Mouse (Mus musculus): Measurements from ENCODE around the gene Zeb2. TPM values are rescaled to one million over a fixed set of nuclear protein-coding genes. Genes with fewer than 3 reads are reported as not detected.
A peak's percentile ranks its signal among the peaks of the same experiment; 100 is the strongest.

Gene Zeb2
- polyA plus RNA-seq, 1 experiment from 2014 or later: 13.1 TPM

DNA sequence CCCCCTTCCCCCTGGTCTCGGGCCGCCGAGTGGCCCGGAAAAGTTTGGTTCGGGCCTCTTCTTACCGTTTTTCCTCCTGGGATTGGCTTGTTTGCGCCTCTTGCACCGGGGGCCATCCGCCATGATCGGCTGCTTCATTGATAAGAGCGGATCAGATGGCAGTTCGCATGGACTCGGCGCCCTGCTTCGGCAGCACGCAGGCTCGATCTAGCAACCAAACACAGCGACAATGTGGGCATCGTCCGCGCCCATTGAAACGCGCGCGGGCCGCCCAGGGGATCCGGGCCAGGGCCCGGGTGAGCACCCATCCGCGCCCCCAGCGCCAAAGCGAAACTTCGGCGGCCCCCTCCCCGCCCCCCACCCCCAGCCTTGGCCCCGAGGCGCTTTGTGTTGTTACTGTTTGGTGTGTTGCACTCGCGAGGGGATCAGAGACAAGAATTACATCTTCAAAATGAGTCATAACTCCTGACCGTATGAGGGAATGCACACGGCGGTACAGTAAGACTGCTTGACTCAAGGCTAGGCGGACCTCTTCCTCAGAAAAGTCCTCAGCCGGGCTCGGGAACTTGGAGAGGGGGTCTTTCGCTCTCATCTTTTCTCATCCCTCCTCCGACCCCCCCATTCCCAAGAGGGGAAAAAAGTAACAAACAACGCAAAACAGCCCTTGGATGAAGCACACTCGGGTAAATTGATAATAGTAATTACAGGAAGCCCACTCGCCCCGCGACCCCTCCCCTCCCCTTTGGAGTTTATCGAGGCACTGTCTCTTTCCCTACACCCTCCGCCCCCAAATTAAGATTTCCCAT lies 7.0 kb downstream of the Zeb2 start:
- Histone ChIP-seq H3K27me3 (replicated peaks; ENCODE audit: control insufficient read depth, insufficient read depth, low read length) (peaks cover 59% of the 10 kb centered on the region), H3K4me2 (replicated peaks; ENCODE audit: low read depth) (peak overlapping the region; percentile 77), H3K4me3 (ENCODE audit: low read depth, low read length) (peak overlapping the region; percentile 61), H3K27ac (ENCODE audit: low read depth, low read length) (peak overlapping the region; percentile 75), H3K9me3 (ENCODE audit: control insufficient read depth) (no peaks in the 10 kb centered on the region), H3K4me1 (replicated peaks; ENCODE audit: control insufficient read depth, insufficient read depth, low read length) (no peaks in the 10 kb centered on the region), H3K36me3 (ENCODE audit: control insufficient read depth, insufficient read depth) (no peaks in the 10 kb centered on the region), H3K9ac (ENCODE audit: low read depth, low read length) (peak overlapping the region; percentile 74)
- no peak for TF ChIP-seq CTCF (IDR thresholded peaks at IDR 0.05; ENCODE audit: low read depth)
- under 1% methylated on average over 54 of the region's 54 CpGs for WGBS
- peak; percentile 39; the same call in 1 of the 2 replicates for ATAC-seq

DNA sequence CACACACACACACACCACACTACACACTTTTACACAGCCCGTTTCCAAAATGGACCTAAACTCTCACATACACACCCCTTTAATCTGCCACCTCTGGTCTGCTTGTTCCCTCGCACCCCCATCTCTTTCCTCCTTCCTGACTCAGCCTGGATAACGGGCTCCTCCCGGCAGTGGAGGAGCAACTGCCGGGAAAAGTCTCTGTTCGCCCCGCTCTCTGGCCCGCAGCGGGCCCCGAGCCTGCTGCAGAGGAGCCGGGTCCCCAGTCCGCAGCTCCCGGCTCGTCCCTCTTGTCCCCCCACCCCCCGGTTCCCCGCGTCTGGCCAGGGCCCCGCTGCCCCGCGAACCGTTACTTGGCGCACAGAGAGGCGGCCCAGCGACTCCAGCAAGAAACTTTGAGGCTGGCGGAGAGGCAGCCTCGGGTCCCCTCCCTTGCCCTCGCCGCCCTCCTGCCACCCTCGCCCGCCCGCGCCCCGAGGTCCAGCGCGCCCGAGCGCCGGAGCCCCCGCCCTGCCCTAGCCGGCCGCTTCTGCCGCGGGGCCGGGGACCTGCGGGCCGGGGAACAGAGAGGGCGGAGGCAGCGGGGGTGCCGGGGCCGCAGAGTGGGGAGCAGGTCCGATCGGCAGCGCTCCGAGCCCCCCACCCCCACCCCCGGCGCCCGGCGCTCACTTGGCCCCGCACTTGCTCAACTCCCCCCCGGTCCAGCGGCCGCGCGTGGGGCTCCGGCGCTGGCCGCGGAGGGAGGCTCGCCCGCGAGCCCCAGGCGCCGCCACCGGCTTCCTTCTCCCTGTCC lies 7.8 kb downstream of the Zeb2 start:
- H3K27ac ChIP-seq (ENCODE audit: low read depth, low read length): peak overlapping the region; percentile 75
- ATAC-seq: 0 out of 2 replicates have a peak, but pooled peaks have one; percentile 3
- H3K9me3 ChIP-seq (ENCODE audit: control insufficient read depth): no peaks in the 10 kb centered on the region
- H3K27me3 ChIP-seq (replicated peaks; ENCODE audit: control insufficient read depth, insufficient read depth, low read length): peaks cover 56% of the 10 kb centered on the region
- under 1% methylated on average over 57 of the region's 74 CpGs for WGBS
- H3K4me3 ChIP-seq (ENCODE audit: low read depth, low read length): peak overlapping the region; percentile 61
- peak overlapping the region; percentile 77 for H3K4me2 ChIP-seq (replicated peaks; ENCODE audit: low read depth)
- no peak for TF ChIP-seq CTCF (IDR thresholded peaks at IDR 0.05; ENCODE audit: low read depth)
- H3K9ac ChIP-seq (ENCODE audit: low read depth, low read length): peak overlapping the region; percentile 74
- H3K4me1 ChIP-seq (replicated peaks; ENCODE audit: control insufficient read depth, insufficient read depth, low read length): no peaks in the 10 kb centered on the region
- H3K36me3 ChIP-seq (ENCODE audit: control insufficient read depth, insufficient read depth): no peaks in the 10 kb centered on the region

DNA sequence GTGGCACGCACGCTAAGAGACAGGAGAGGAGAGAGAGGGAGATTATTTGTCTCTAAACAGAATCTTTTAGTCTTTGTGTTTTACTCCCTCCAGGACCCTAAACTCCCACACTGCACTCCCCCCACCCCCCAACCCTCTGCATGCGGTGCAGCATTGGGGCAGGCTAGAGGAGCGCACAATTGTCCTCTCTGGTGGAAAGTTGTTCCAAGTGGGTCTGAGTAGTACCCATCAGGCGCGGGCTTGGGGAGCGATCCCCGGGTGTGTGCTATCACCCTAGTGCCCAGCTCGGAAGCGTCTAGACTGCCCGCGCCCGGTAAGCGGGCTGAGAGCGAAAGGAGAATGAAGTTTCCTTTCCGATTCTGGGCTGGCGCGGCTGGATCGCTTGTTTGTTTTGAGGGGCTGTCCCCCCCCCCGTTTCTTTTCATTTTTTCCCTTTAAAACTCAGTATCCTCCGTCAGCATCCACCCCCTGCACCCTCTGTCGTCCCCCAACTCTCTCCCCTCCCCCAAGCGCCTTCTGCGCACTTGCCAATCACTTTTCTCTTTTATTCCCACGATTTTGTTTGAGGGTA lies 8.6 kb downstream of the Zeb2 start:
- H3K27me3 ChIP-seq (replicated peaks; ENCODE audit: control insufficient read depth, insufficient read depth, low read length): peaks cover 55% of the 10 kb centered on the region
- H3K9me3 ChIP-seq (ENCODE audit: control insufficient read depth): no peaks in the 10 kb centered on the region
- H3K36me3 ChIP-seq (ENCODE audit: control insufficient read depth, insufficient read depth): no peaks in the 10 kb centered on the region
- H3K27ac ChIP-seq (ENCODE audit: low read depth, low read length): peak overlapping the region; percentile 46
- H3K4me2 ChIP-seq (replicated peaks; ENCODE audit: low read depth): peak overlapping the region; percentile 77
- ATAC-seq: 0 out of 2 replicates have a peak, but pooled peaks have one; percentile 21
- no peaks in the 10 kb centered on the region for H3K4me1 ChIP-seq (replicated peaks; ENCODE audit: control insufficient read depth, insufficient read depth, low read length)
- H3K9ac ChIP-seq (ENCODE audit: low read depth, low read length): peak overlapping the region; percentile 74
- TF ChIP-seq CTCF (IDR thresholded peaks at IDR 0.05; ENCODE audit: low read depth): no peak
- peak overlapping the region; percentile 61 for H3K4me3 ChIP-seq (ENCODE audit: low read depth, low read length)
- WGBS: 2% methylated on average over 25 of the region's 25 CpGs

DNA sequence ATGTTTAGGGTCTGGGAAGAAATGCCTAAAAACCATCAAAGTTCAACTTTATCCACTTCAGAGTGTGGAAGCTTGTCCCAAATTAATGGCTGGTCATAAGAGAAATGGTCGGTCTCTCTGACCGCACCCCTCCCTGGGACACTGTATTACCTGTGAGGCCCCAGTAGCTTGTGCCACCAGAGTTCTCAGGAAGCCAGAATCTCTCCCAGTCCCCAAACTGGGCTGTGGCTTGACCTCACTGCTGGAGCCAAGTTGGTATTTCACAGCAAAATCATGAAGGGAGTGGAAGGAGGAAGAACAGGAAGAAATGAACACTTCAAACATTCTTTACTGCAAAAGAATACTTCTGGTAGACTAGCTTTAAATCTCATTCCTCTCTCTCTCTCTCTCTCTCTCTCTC lies 9.6 kb downstream of the Zeb2 start:
- Histone ChIP-seq H3K4me2 (replicated peaks; ENCODE audit: low read depth) (peak overlapping the region; percentile 77), H3K9ac (ENCODE audit: low read depth, low read length) (no peak overlapping the region), H3K27me3 (replicated peaks; ENCODE audit: control insufficient read depth, insufficient read depth, low read length) (peaks cover 56% of the 10 kb centered on the region), H3K4me3 (ENCODE audit: low read depth, low read length) (peak overlapping the region; percentile 61; the same call in 1 of the 2 replicates), H3K27ac (ENCODE audit: low read depth, low read length) (no peak overlapping the region), H3K4me1 (replicated peaks; ENCODE audit: control insufficient read depth, insufficient read depth, low read length) (no peaks in the 10 kb centered on the region), H3K9me3 (ENCODE audit: control insufficient read depth) (no peaks in the 10 kb centered on the region), H3K36me3 (ENCODE audit: control insufficient read depth, insufficient read depth) (no peaks in the 10 kb centered on the region)
- no peak for ATAC-seq
- no peak for TF ChIP-seq CTCF (IDR thresholded peaks at IDR 0.05; ENCODE audit: low read depth)
- WGBS: 30% methylated on average over 2 of the region's 2 CpGs

DNA sequence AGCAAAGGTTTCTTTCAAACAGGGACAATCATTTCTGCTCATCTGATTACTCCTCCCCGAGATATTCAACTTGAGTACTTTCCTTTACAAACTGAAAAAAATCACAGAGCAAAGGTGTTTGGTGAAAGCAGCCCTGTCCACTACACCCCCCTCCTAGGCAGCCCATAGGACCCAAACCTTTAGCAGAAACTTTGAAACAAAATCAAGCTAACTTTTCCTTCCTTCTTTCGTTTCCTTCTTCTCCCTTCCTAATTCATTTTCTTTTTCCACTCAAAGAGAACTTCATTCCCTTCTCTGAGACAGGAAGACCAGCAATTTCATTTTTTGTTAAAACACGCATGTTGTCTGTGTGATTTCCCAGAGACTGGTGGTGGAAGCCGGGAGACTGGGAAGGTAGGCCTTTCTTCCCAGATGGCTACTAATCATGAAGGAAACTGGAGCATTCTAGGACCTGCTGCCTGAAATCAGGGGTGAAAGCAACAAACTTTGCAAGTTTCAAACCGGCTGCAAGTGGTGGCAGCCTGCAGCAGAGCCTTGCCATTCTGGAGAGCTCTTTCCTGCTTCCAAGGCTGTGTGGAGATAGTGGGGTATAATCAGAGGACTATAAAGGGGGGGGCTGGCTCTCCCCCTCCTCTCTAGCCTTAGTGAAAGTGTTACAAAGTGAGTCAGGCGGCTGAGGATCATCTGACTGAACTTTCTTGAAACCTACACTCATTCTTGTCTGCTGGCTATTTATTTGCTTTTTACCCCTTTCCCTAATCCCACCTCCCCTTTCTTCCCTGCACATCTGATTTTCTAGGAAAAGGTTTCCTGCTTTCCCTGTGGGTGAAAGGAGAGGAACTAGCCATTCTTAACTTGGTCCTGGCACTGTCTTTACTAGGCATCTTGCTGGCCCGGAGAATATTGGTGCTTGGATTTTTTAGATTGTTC lies 11.0 kb downstream of the Zeb2 start:
- Histone ChIP-seq H3K9me3 (ENCODE audit: control insufficient read depth) (no peaks in the 10 kb centered on the region), H3K36me3 (ENCODE audit: control insufficient read depth, insufficient read depth) (no peaks in the 10 kb centered on the region), H3K9ac (ENCODE audit: low read depth, low read length) (0 out of 2 replicates have a peak overlapping the region, but pooled peaks have one; percentile 13), H3K4me2 (replicated peaks; ENCODE audit: low read depth) (peak overlapping the region; percentile 77; the same call in 1 of the 2 replicates), H3K4me3 (ENCODE audit: low read depth, low read length) (no peak overlapping the region), H3K27ac (ENCODE audit: low read depth, low read length) (peak overlapping the region; percentile 28; the same call in 1 of the 2 replicates), H3K4me1 (replicated peaks; ENCODE audit: control insufficient read depth, insufficient read depth, low read length) (no peaks in the 10 kb centered on the region), H3K27me3 (replicated peaks; ENCODE audit: control insufficient read depth, insufficient read depth, low read length) (peaks cover 52% of the 10 kb centered on the region)
- 37% methylated on average over 7 of the region's 7 CpGs for WGBS
- ATAC-seq: no peak
- TF ChIP-seq CTCF (IDR thresholded peaks at IDR 0.05; ENCODE audit: low read depth): no peak

All from intestine, postnatal 0 days (tissue).